Mouse (Mus musculus) forebrain, embryonic 11.5 days (tissue): Measurements from ENCODE around the gene Pla2g1b. TPM values are rescaled to one million over a fixed set of nuclear protein-coding genes. Genes with fewer than 3 reads are reported as not detected.

ENCODE experiments used
- polyA plus RNA-seq: library from polyadenylated mRNA; unstranded; fragments of >200 nt; fragmentation: Nextera tagmentation; extraction: Ambion mirVana; gene quantifications from 2 replicates; pipeline ENCODE4 v1.2.1, GENCODE M21; 2014

Gene Pla2g1b
- polyA plus RNA-seq, 1 experiment from 2014 or later: not detected

Other genes starting within 250 kb of the Pla2g1b start
- gene Pop5, start 230.4 kb upstream of the Pla2g1b start, polyA plus RNA-seq: 98.4 and 105 TPM in 2 replicates
- gene Rnf10, start 193.4 kb upstream of the Pla2g1b start, polyA plus RNA-seq: 109 and 110 TPM in 2 replicates
- 57.1 and 58.2 TPM in 2 replicates for gene Coq5, start 186.6 kb upstream of the Pla2g1b start, polyA plus RNA-seq
- 1,518 and 1,534 TPM in 2 replicates for gene Dynll1, start 165.3 kb upstream of the Pla2g1b start, polyA plus RNA-seq
- gene Srsf9, start 139.1 kb upstream of the Pla2g1b start, polyA plus RNA-seq: 373 and 388 TPM in 2 replicates
- 51.5 and 51.6 TPM in 2 replicates for gene Gatc, start 125.1 kb upstream of the Pla2g1b start, polyA plus RNA-seq
- 56.4 and 59.4 TPM in 2 replicates for gene Triap1, start 125.0 kb upstream of the Pla2g1b start, polyA plus RNA-seq
- 674 and 731 TPM in 2 replicates for gene Cox6a1, start 117.3 kb upstream of the Pla2g1b start, polyA plus RNA-seq
- 202 and 219 TPM in 2 replicates for gene Msi1, start 36.7 kb upstream of the Pla2g1b start, polyA plus RNA-seq
- gene Sirt4, start 18.5 kb downstream of the Pla2g1b start, polyA plus RNA-seq: 20.6 and 22.0 TPM in 2 replicates
- 11.9 and 12.3 TPM in 2 replicates for gene Pxn, start 40.4 kb downstream of the Pla2g1b start, polyA plus RNA-seq
- gene Rplp0, start 93.2 kb downstream of the Pla2g1b start, polyA plus RNA-seq: 1,156 and 1,197 TPM in 2 replicates
- 54.8 and 62.4 TPM in 2 replicates for gene Gcn1l1, start 99.0 kb downstream of the Pla2g1b start, polyA plus RNA-seq
- 18.1 and 20.3 TPM in 2 replicates for gene Rab35, start 165.6 kb downstream of the Pla2g1b start, polyA plus RNA-seq